Mouse (Mus musculus): ENCODE results near the gene Rbm19. TPM values are rescaled to one million over a fixed set of nuclear protein-coding genes. Genes with fewer than 3 reads are reported as not detected.
"Not testable (repeated sequence)": the region's sequence is repeated elsewhere in the genome, so short reads cannot be mapped to it uniquely, and the experiment has no call there.

The Rbm19 gene
- polyA plus RNA-seq, 1 experiment from 2014 or later: 8.8 TPM

DNA sequence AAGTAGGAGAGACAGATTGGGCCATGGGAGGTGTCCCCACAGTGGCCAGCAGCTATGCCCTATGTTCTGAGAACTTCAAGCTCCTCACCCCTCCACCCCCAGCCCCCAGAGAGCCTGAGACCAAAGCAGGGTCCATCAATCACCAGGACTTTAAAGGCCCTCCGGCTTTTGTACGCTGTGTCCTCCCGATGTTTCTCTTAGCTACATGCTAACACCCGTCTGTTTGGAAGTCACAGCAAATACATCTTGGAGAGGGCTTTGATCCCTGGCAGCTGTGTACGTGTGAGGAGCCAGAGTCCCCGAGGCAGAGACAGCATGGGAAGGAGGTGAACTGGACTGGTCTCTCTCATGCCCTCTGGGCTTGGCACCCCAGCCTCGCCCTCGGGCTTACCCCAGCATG is 14.2 kb upstream of the Rbm19 start:
- Histone ChIP-seq H3K9ac (ENCODE audit: low read depth, low read length) (no peak overlapping the region), H3K4me3 (ENCODE audit: low read depth, low read length) (no peak overlapping the region), H3K27ac (ENCODE audit: low read length) (no peak overlapping the region), H3K4me1 (ENCODE audit: control insufficient read depth, low read depth, low read length) (no peaks in the 10 kb centered on the region), H3K4me2 (ENCODE audit: low read depth, low read length) (no peak overlapping the region), H3K9me3 (replicated peaks; ENCODE audit: control insufficient read depth, low read length) (no peaks in the 10 kb centered on the region), H3K27me3 (ENCODE audit: control insufficient read depth, insufficient read depth, low read depth, low read length) (no peaks in the 10 kb centered on the region; the same call in 1 of the 2 replicates), H3K36me3 (ENCODE audit: control insufficient read depth, insufficient read depth) (no peaks in the 10 kb centered on the region)
- WGBS (ENCODE audit: insufficient replicate concordance): 61% methylated on average over 8 of the region's 8 CpGs
- no peak for ATAC-seq (ENCODE audit: low read depth)

DNA sequence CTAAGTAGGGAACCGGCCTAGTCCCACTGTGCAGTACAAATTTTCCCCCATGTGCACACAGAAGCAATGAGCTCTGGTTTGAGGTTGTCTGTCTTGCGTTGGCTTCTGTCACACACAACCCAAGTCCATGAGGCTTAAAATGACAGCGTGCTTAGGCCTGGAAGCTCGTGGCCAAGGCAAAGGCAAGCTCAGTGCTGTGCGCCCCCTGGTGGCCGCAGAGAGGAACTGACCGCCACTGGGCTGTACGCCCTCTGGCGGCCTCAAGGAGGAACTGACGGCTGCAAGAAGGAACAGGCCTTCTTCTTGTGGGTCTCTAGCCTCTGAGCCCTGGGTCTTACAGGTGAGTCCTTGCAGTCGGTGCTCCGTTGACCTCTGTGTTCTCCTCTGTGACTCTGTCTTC is 13.5 kb upstream of the Rbm19 start:
- no peaks in the 10 kb centered on the region for H3K9me3 ChIP-seq (replicated peaks; ENCODE audit: control insufficient read depth, low read length)
- H3K27ac ChIP-seq (ENCODE audit: low read length): no peak overlapping the region
- 0 out of 2 replicates have a peak, but pooled peaks have one; percentile 16 for ATAC-seq (ENCODE audit: low read depth)
- H3K4me2 ChIP-seq (ENCODE audit: low read depth, low read length): no peak overlapping the region
- H3K4me1 ChIP-seq (ENCODE audit: control insufficient read depth, low read depth, low read length): no peaks in the 10 kb centered on the region
- H3K27me3 ChIP-seq (ENCODE audit: control insufficient read depth, insufficient read depth, low read depth, low read length): no peaks in the 10 kb centered on the region; the same call in 1 of the 2 replicates
- no peak overlapping the region for H3K4me3 ChIP-seq (ENCODE audit: low read depth, low read length)
- WGBS (ENCODE audit: insufficient replicate concordance): 11% methylated on average over 12 of the region's 12 CpGs
- H3K36me3 ChIP-seq (ENCODE audit: control insufficient read depth, insufficient read depth): no peaks in the 10 kb centered on the region
- no peak overlapping the region for H3K9ac ChIP-seq (ENCODE audit: low read depth, low read length)

GRCm38 (mm10) chr5:120103458-120103857 is 12.8 kb upstream of the Rbm19 start:
- H3K4me3 ChIP-seq (ENCODE audit: low read depth, low read length): no peak overlapping the region
- H3K27me3 ChIP-seq (ENCODE audit: control insufficient read depth, insufficient read depth, low read depth, low read length): peaks cover 6% of the 10 kb centered on the region
- WGBS (ENCODE audit: insufficient replicate concordance): 24% methylated on average over 12 of the region's 12 CpGs
- peak; percentile 9; the same call in 1 of the 2 replicates for ATAC-seq (ENCODE audit: low read depth)
- H3K27ac ChIP-seq (ENCODE audit: low read length): no peak overlapping the region
- no peaks in the 10 kb centered on the region for H3K9me3 ChIP-seq (replicated peaks; ENCODE audit: control insufficient read depth, low read length)
- no peak overlapping the region for H3K9ac ChIP-seq (ENCODE audit: low read depth, low read length)
- H3K36me3 ChIP-seq (ENCODE audit: control insufficient read depth, insufficient read depth): no peaks in the 10 kb centered on the region
- H3K4me1 ChIP-seq (ENCODE audit: control insufficient read depth, low read depth, low read length): no peaks in the 10 kb centered on the region
- H3K4me2 ChIP-seq (ENCODE audit: low read depth, low read length): no peak overlapping the region

DNA sequence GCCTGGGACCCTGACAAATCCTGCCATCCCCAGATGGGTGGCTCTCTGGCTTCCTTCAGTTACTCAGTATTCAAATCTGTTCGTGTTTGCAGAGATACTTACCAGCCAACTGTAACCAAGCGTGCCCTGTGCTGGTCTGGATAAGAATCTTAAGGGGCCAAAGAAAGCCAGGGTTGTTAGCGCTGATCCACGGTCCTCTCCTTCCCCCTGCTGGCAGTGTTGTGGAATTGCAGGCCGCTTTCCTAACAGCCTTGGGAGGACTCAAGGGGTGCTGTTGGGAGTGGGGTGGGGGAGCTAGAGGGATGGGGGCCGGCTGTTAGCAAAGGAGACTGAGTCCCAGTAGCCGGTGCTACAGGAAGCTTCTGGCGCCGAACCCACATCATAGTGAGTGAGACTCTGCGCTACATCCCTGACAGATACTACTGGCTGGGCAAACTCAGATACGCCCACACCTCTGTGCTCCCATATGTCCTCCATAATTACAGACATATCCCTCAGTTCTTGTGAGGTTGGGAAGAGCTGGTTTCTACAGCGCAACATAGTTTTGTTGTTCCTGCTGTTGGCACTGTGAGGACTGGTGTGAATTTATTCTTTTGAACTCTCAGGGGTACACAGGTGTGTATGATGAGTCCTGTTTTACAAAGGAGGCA is 9.7 kb upstream of the Rbm19 start:
- 0 out of 2 replicates have a peak, but pooled peaks have one; percentile 9 for ATAC-seq (ENCODE audit: low read depth)
- no peaks in the 10 kb centered on the region for H3K4me1 ChIP-seq (ENCODE audit: control insufficient read depth, low read depth, low read length)
- H3K9me3 ChIP-seq (replicated peaks; ENCODE audit: control insufficient read depth, low read length): no peaks in the 10 kb centered on the region
- H3K27ac ChIP-seq (ENCODE audit: low read length): no peak overlapping the region
- no peak overlapping the region for H3K4me2 ChIP-seq (ENCODE audit: low read depth, low read length)
- no peaks in the 10 kb centered on the region for H3K36me3 ChIP-seq (ENCODE audit: control insufficient read depth, insufficient read depth)
- H3K9ac ChIP-seq (ENCODE audit: low read depth, low read length): no peak overlapping the region
- H3K27me3 ChIP-seq (ENCODE audit: control insufficient read depth, insufficient read depth, low read depth, low read length): peaks cover 9% of the 10 kb centered on the region
- H3K4me3 ChIP-seq (ENCODE audit: low read depth, low read length): no peak overlapping the region
- 17% methylated on average over 12 of the region's 12 CpGs for WGBS (ENCODE audit: insufficient replicate concordance)

DNA sequence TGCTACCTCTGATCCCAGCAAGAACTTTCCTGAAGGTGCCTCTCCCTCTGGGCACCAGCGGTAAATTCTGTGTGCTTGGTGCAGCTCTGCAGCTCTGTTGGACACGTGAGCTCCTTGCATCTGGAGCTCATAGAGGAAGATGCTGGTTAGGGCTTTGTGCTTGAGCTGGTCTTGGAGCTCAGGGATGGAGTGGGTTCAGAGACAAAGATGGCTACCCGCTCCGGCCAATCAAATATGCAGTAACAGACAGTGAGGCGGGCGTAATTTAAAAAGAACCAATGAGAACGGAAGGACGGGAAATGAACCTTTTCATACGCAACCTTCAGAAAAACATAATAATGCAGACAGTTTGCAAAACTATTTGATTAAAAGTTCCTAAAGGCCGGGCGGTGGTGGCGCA is 1.9 kb upstream of the Rbm19 start:
- Histone ChIP-seq H3K27me3 (ENCODE audit: control insufficient read depth, insufficient read depth, low read depth, low read length) (peaks cover 6% of the 10 kb centered on the region), H3K4me2 (ENCODE audit: low read depth, low read length) (no peak overlapping the region), H3K4me1 (ENCODE audit: control insufficient read depth, low read depth, low read length) (peaks cover 9% of the 10 kb centered on the region), H3K9me3 (replicated peaks; ENCODE audit: control insufficient read depth, low read length) (no peaks in the 10 kb centered on the region), H3K9ac (ENCODE audit: low read depth, low read length) (no peak overlapping the region), H3K36me3 (ENCODE audit: control insufficient read depth, insufficient read depth) (no peaks in the 10 kb centered on the region), H3K27ac (ENCODE audit: low read length) (no peak overlapping the region), H3K4me3 (ENCODE audit: low read depth, low read length) (no peak overlapping the region)
- ATAC-seq (ENCODE audit: low read depth): no peak
- 83% methylated on average over 12 of the region's 12 CpGs for WGBS (ENCODE audit: insufficient replicate concordance)

DNA sequence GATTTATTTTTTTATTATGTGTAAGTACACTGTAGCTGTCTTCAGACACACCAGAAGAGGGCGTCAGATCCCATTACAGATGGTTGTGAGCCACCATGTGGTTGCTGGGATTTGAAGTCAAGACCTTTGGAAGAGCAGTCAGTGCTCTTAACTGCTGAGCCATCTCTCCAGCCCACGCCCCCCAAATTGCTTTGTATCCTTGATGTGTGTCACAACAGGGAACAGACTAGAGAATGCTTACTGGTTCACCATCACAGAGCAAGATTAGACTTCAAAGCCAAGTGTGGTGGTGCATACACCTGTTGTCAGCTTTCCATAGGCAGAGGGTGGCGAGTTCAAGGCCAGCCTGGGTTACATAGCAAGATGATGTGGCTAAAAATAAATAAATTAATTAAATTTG is 896 bp downstream of the Rbm19 start:
- not testable (repeated sequence) for H3K4me1 ChIP-seq (ENCODE audit: control insufficient read depth, low read depth, low read length); H3K9me3 ChIP-seq (replicated peaks; ENCODE audit: control insufficient read depth, low read length); H3K27ac ChIP-seq (ENCODE audit: low read length); H3K27me3 ChIP-seq (ENCODE audit: control insufficient read depth, insufficient read depth, low read depth, low read length); ATAC-seq (ENCODE audit: low read depth); H3K9ac ChIP-seq (ENCODE audit: low read depth, low read length)
- Histone ChIP-seq H3K4me2 (ENCODE audit: low read depth, low read length) (peak overlapping the region; percentile 79), H3K4me3 (ENCODE audit: low read depth, low read length) (peak overlapping the region; percentile 73), H3K36me3 (ENCODE audit: control insufficient read depth, insufficient read depth) (peaks cover 14% of the 10 kb centered on the region)
- WGBS (ENCODE audit: insufficient replicate concordance): 37% methylated on average over 3 of the region's 3 CpGs

- 77% methylated on average over 16 of the region's 16 CpGs for WGBS (ENCODE audit: insufficient replicate concordance)
- H3K9me3 ChIP-seq (replicated peaks; ENCODE audit: control insufficient read depth, low read length): no peaks in the 10 kb centered on the region
- no peaks in the 10 kb centered on the region for H3K4me1 ChIP-seq (ENCODE audit: control insufficient read depth, low read depth, low read length)
- no peak for ATAC-seq (ENCODE audit: low read depth)
- H3K4me3 ChIP-seq (ENCODE audit: low read depth, low read length): no peak overlapping the region
- H3K27me3 ChIP-seq (ENCODE audit: control insufficient read depth, insufficient read depth, low read depth, low read length): no peaks in the 10 kb centered on the region
- no peak overlapping the region for H3K9ac ChIP-seq (ENCODE audit: low read depth, low read length)
- no peak overlapping the region for H3K27ac ChIP-seq (ENCODE audit: low read length)
- H3K4me2 ChIP-seq (ENCODE audit: low read depth, low read length): no peak overlapping the region
- H3K36me3 ChIP-seq (ENCODE audit: control insufficient read depth, insufficient read depth): peaks cover 23% of the 10 kb centered on the region
These were observed 8.8 kb downstream of the Rbm19 start for GRCm38 (mm10) chr5:120124881-120125690.

GRCm38 (mm10) chr5:120127641-120128040 is 11.4 kb downstream of the Rbm19 start:
- ATAC-seq (ENCODE audit: low read depth): no peak
- peaks cover 10% of the 10 kb centered on the region for H3K4me1 ChIP-seq (ENCODE audit: control insufficient read depth, low read depth, low read length)
- 47% methylated on average over 10 of the region's 10 CpGs for WGBS (ENCODE audit: insufficient replicate concordance)

DNA sequence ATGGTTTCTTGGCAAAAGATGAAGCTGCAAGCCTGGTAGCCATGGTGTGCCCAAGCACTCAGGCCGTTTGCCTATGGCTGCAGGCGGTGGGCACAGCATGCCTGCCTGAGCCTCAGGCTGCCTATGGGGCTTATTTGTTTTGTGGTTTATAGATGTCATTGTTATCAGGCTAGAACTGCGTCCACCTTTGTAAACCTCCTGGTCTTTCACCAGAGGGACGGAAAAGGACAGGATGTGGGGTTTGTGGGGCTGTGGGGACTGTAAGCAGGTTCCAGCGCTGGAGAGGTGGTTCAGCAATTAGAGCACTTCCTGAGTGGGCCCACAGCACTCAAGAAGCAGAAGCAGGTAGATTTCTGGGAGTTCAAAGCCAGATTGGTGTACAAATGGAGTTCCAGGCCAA is 12.2 kb downstream of the Rbm19 start:
- Histone ChIP-seq H3K4me3 (ENCODE audit: low read depth, low read length) (no peak overlapping the region), H3K27me3 (ENCODE audit: control insufficient read depth, insufficient read depth, low read depth, low read length) (no peaks in the 10 kb centered on the region), H3K9me3 (replicated peaks; ENCODE audit: control insufficient read depth, low read length) (no peaks in the 10 kb centered on the region), H3K27ac (ENCODE audit: low read length) (no peak overlapping the region), H3K4me1 (ENCODE audit: control insufficient read depth, low read depth, low read length) (peaks cover 10% of the 10 kb centered on the region), H3K36me3 (ENCODE audit: control insufficient read depth, insufficient read depth) (0 out of 2 replicates have a peak, but pooled peaks cover 6% of the 10 kb centered on the region), H3K9ac (ENCODE audit: low read depth, low read length) (no peak overlapping the region), H3K4me2 (ENCODE audit: low read depth, low read length) (no peak overlapping the region)
- ATAC-seq (ENCODE audit: low read depth): no peak
- 58% methylated on average over 5 of the region's 5 CpGs for WGBS (ENCODE audit: insufficient replicate concordance)

More at GRCm38 (mm10) chr5:120127641-120128040, 11.4 kb downstream of the Rbm19 start:
- Histone ChIP-seq H3K4me2 (ENCODE audit: low read depth, low read length) (no peak overlapping the region), H3K4me3 (ENCODE audit: low read depth, low read length) (no peak overlapping the region), H3K9ac (ENCODE audit: low read depth, low read length) (no peak overlapping the region), H3K27ac (ENCODE audit: low read length) (no peak overlapping the region), H3K27me3 (ENCODE audit: control insufficient read depth, insufficient read depth, low read depth, low read length) (no peaks in the 10 kb centered on the region), H3K9me3 (replicated peaks; ENCODE audit: control insufficient read depth, low read length) (no peaks in the 10 kb centered on the region), H3K36me3 (ENCODE audit: control insufficient read depth, insufficient read depth) (peaks cover 7% of the 10 kb centered on the region; the same call in 1 of the 2 replicates)

All from liver, embryonic 16.5 days (tissue).